Mouse (Mus musculus): ENCODE measurements around the gene Snx4. TPM values are rescaled to one million over a fixed set of nuclear protein-coding genes. Genes with fewer than 3 reads are reported as not detected.

The Snx4 gene
- polyA plus RNA-seq, 1 experiment = 26.8 TPM

- Histone ChIP-seq H3K36me3 (ENCODE audit: control insufficient read depth, insufficient read depth) (no peaks in the 10 kb centered on the region), H3K4me2 (ENCODE audit: low read depth) (no peak overlapping the region), H3ac (ENCODE audit: control insufficient read depth, insufficient read length) (no peak overlapping the region), H3K27me3 (ENCODE audit: control insufficient read depth, insufficient read depth, insufficient read length) (peaks cover 7% of the 10 kb centered on the region), H3K4me3 (no peak overlapping the region), H3K79me2 (ENCODE audit: control insufficient read depth, insufficient read depth) (no peaks in the 10 kb centered on the region)
- TF ChIP-seq USF1 (IDR thresholded peaks at IDR 0.05; ENCODE audit: low read depth) (no peak), E2F4 (IDR thresholded peaks at IDR 0.05; ENCODE audit: insufficient read depth) (no peak), MAX (IDR thresholded peaks at IDR 0.05; ENCODE audit: low read depth) (no peak), MYOD1 (IDR thresholded peaks at IDR 0.05; ENCODE audit: control insufficient read depth in 1 of 3, insufficient read length in 2 of 3, low read depth in 2 of 3) (no peak), SRF (IDR thresholded peaks at IDR 0.05; ENCODE audit: control insufficient read depth, insufficient read length, low read depth) (no peak), TCF12 (IDR thresholded peaks at IDR 0.05; ENCODE audit: insufficient read depth, poor library complexity, severe bottlenecking) (no peak), POLR2A (IDR thresholded peaks at IDR 0.05; ENCODE audit: insufficient read length, low read depth) (no peak), CEBPB (IDR thresholded peaks at IDR 0.05; ENCODE audit: insufficient read depth, poor library complexity, severe bottlenecking) (no peak), REST (IDR thresholded peaks at IDR 0.05; ENCODE audit: insufficient read depth, insufficient read length) (no peak), TCF3 (IDR thresholded peaks at IDR 0.05; ENCODE audit: insufficient read length, low read depth) (no peak), POLR2AphosphoS2 (IDR thresholded peaks at IDR 0.05; ENCODE audit: insufficient read length, low read depth) (no peak), MYOG (IDR thresholded peaks at IDR 0.05; ENCODE audit: control insufficient read depth in 1 of 3, insufficient read depth in 1 of 3, insufficient read length in 2 of 3, low read depth in 2 of 3) (no peak)
Observed at GRCm38 (mm10) chr16:33326589-33326988, 75.3 kb downstream of the Snx4 start.

GRCm38 (mm10) chr16:33327101-33327500 lies 75.9 kb downstream of the Snx4 start:
- Histone ChIP-seq H3K27me3 (ENCODE audit: control insufficient read depth, insufficient read depth, insufficient read length) (peaks cover 7% of the 10 kb centered on the region), H3K36me3 (ENCODE audit: control insufficient read depth, insufficient read depth) (no peaks in the 10 kb centered on the region), H3K4me3 (no peak overlapping the region), H3ac (ENCODE audit: control insufficient read depth, insufficient read length) (no peak overlapping the region), H3K79me2 (ENCODE audit: control insufficient read depth, insufficient read depth) (no peaks in the 10 kb centered on the region), H3K4me2 (ENCODE audit: low read depth) (no peak overlapping the region)
- TF ChIP-seq REST (IDR thresholded peaks at IDR 0.05; ENCODE audit: insufficient read depth, insufficient read length) (no peak), TCF12 (IDR thresholded peaks at IDR 0.05; ENCODE audit: insufficient read depth, poor library complexity, severe bottlenecking) (no peak), POLR2A (IDR thresholded peaks at IDR 0.05; ENCODE audit: insufficient read length, low read depth) (no peak), CEBPB (IDR thresholded peaks at IDR 0.05; ENCODE audit: insufficient read depth, poor library complexity, severe bottlenecking) (no peak), E2F4 (IDR thresholded peaks at IDR 0.05; ENCODE audit: insufficient read depth) (no peak), MYOD1 (IDR thresholded peaks at IDR 0.05; ENCODE audit: control insufficient read depth in 1 of 3, insufficient read length in 2 of 3, low read depth in 2 of 3) (no peak), POLR2AphosphoS2 (IDR thresholded peaks at IDR 0.05; ENCODE audit: insufficient read length, low read depth) (no peak), MYOG (IDR thresholded peaks at IDR 0.05; ENCODE audit: control insufficient read depth in 1 of 3, insufficient read depth in 1 of 3, insufficient read length in 2 of 3, low read depth in 2 of 3) (no peak), USF1 (IDR thresholded peaks at IDR 0.05; ENCODE audit: low read depth) (no peak), SRF (IDR thresholded peaks at IDR 0.05; ENCODE audit: control insufficient read depth, insufficient read length, low read depth) (no peak), TCF3 (IDR thresholded peaks at IDR 0.05; ENCODE audit: insufficient read length, low read depth) (no peak), MAX (IDR thresholded peaks at IDR 0.05; ENCODE audit: low read depth) (no peak)

- H3K27me3 ChIP-seq (ENCODE audit: control insufficient read depth, insufficient read depth, insufficient read length) = no peaks in the 10 kb centered on the region
- no peak overlapping the region for H3ac ChIP-seq (ENCODE audit: control insufficient read depth, insufficient read length)
- no peaks in the 10 kb centered on the region for H3K79me2 ChIP-seq (ENCODE audit: control insufficient read depth, insufficient read depth)
- no peaks in the 10 kb centered on the region for H3K36me3 ChIP-seq (ENCODE audit: control insufficient read depth, insufficient read depth)
- no peak overlapping the region for H3K4me2 ChIP-seq (ENCODE audit: low read depth)
- no peak for TF ChIP-seq E2F4 (IDR thresholded peaks at IDR 0.05; ENCODE audit: insufficient read depth)
- TF ChIP-seq REST (IDR thresholded peaks at IDR 0.05; ENCODE audit: insufficient read depth, insufficient read length) = no peak
- TF ChIP-seq POLR2AphosphoS2 (IDR thresholded peaks at IDR 0.05; ENCODE audit: insufficient read length, low read depth) = no peak
- TF ChIP-seq SRF (IDR thresholded peaks at IDR 0.05; ENCODE audit: control insufficient read depth, insufficient read length, low read depth) = no peak
- no peak for TF ChIP-seq USF1 (IDR thresholded peaks at IDR 0.05; ENCODE audit: low read depth)
- no peak for TF ChIP-seq MYOD1 (IDR thresholded peaks at IDR 0.05; ENCODE audit: control insufficient read depth in 1 of 3, insufficient read length in 2 of 3, low read depth in 2 of 3)
- no peak for TF ChIP-seq POLR2A (IDR thresholded peaks at IDR 0.05; ENCODE audit: insufficient read length, low read depth)
- TF ChIP-seq CEBPB (IDR thresholded peaks at IDR 0.05; ENCODE audit: insufficient read depth, poor library complexity, severe bottlenecking) = no peak
- no peak for TF ChIP-seq TCF3 (IDR thresholded peaks at IDR 0.05; ENCODE audit: insufficient read length, low read depth)
- no peak for TF ChIP-seq MAX (IDR thresholded peaks at IDR 0.05; ENCODE audit: low read depth)
- H3K4me3 ChIP-seq = no peak overlapping the region
Observed at GRCm38 (mm10) chr16:33333015-33333414, 81.8 kb downstream of the Snx4 start.

GRCm38 (mm10) chr16:33337177-33337576 lies 85.9 kb downstream of the Snx4 start:
- Histone ChIP-seq H3K36me3 (ENCODE audit: control insufficient read depth, insufficient read depth) (no peaks in the 10 kb centered on the region), H3ac (ENCODE audit: control insufficient read depth, insufficient read length) (no peak overlapping the region), H3K79me2 (ENCODE audit: control insufficient read depth, insufficient read depth) (no peaks in the 10 kb centered on the region), H3K27me3 (ENCODE audit: control insufficient read depth, insufficient read depth, insufficient read length) (no peaks in the 10 kb centered on the region), H3K4me2 (ENCODE audit: low read depth) (peak overlapping the region; percentile 45), H3K4me3 (no peak overlapping the region)
- TF ChIP-seq REST (IDR thresholded peaks at IDR 0.05; ENCODE audit: insufficient read depth, insufficient read length) (no peak), MAX (IDR thresholded peaks at IDR 0.05; ENCODE audit: low read depth) (no peak)

GRCm38 (mm10) chr16:33337681-33338080 lies 86.4 kb downstream of the Snx4 start:
- peak overlapping the region; percentile 45 for H3K4me2 ChIP-seq (ENCODE audit: low read depth)
- H3K36me3 ChIP-seq (ENCODE audit: control insufficient read depth, insufficient read depth) = no peaks in the 10 kb centered on the region
- H3K27me3 ChIP-seq (ENCODE audit: control insufficient read depth, insufficient read depth, insufficient read length) = no peaks in the 10 kb centered on the region
- TF ChIP-seq MYOG (IDR thresholded peaks at IDR 0.05; ENCODE audit: control insufficient read depth in 1 of 3, insufficient read depth in 1 of 3, insufficient read length in 2 of 3, low read depth in 2 of 3) (no peak), USF1 (IDR thresholded peaks at IDR 0.05; ENCODE audit: low read depth) (no peak), POLR2AphosphoS2 (IDR thresholded peaks at IDR 0.05; ENCODE audit: insufficient read length, low read depth) (no peak), MYOD1 (IDR thresholded peaks at IDR 0.05; ENCODE audit: control insufficient read depth in 1 of 3, insufficient read length in 2 of 3, low read depth in 2 of 3) (no peak), POLR2A (IDR thresholded peaks at IDR 0.05; ENCODE audit: insufficient read length, low read depth) (no peak), CEBPB (IDR thresholded peaks at IDR 0.05; ENCODE audit: insufficient read depth, poor library complexity, severe bottlenecking) (no peak), TCF12 (IDR thresholded peaks at IDR 0.05; ENCODE audit: insufficient read depth, poor library complexity, severe bottlenecking) (no peak), E2F4 (IDR thresholded peaks at IDR 0.05; ENCODE audit: insufficient read depth) (no peak), REST (IDR thresholded peaks at IDR 0.05; ENCODE audit: insufficient read depth, insufficient read length) (no peak)
- no peaks in the 10 kb centered on the region for H3K79me2 ChIP-seq (ENCODE audit: control insufficient read depth, insufficient read depth)
- H3ac ChIP-seq (ENCODE audit: control insufficient read depth, insufficient read length) = no peak overlapping the region
- H3K4me3 ChIP-seq = no peak overlapping the region
